Mouse (Mus musculus) heart, adult 2 months (tissue): Measurements from ENCODE around the gene Rhox3c. TPM values are rescaled to one million over a fixed set of nuclear protein-coding genes. Genes with fewer than 3 reads are reported as not detected.
"Not testable (repeated sequence)": the region's sequence is repeated elsewhere in the genome, so short reads cannot be mapped to it uniquely, and the experiment has no call there.

Experiments
- DNase-seq, 2 experiments: peaks; one replicate each; pipeline ENCODE4 v3.0.0; 2021
- H3K27ac ChIP-seq: fragments of 200-600 bp; 2 replicates; pipeline ENCODE4 v1.8.1; 2022
- H3K27me3 ChIP-seq: fragments of 200-500 bp; 2 replicates; pipeline ENCODE4 v1.6.1; 2012; ENCODE audit warnings: mild to moderate bottlenecking, low read length, inconsistent platforms, mixed read lengths; ENCODE audit not compliant: control insufficient read depth, insufficient read depth
- H3K36me3 ChIP-seq: fragments of 200-500 bp; 2 replicates; pipeline ENCODE4 v1.6.1; 2012; ENCODE audit warnings: low read length, inconsistent platforms; ENCODE audit not compliant: control insufficient read depth, insufficient read depth
- H3K4me1 ChIP-seq: fragments of 200-500 bp; 2 replicates; pipeline ENCODE4 v1.6.1; 2011; ENCODE audit warnings: low read length; ENCODE audit not compliant: control insufficient read depth, insufficient read depth
- H3K4me3 ChIP-seq: fragments of 200-600 bp; 2 replicates; pipeline ENCODE4 v1.8.1; 2022
- H3K79me2 ChIP-seq: fragments of 200-500 bp; replicated peaks from 2 replicates; pipeline ENCODE4 v1.6.1; 2012; ENCODE audit warnings: mild to moderate bottlenecking, inconsistent platforms, low read length, moderate library complexity, mixed read lengths; ENCODE audit not compliant: control insufficient read depth, insufficient read depth
- H3K9ac ChIP-seq: fragments of 200-500 bp; 2 replicates; pipeline ENCODE4 v1.6.1; 2012; ENCODE audit warnings: low read depth, mild to moderate bottlenecking, control low read depth, inconsistent platforms, low read length, mixed read lengths
- WGBS: fragments of 180-500 bp; shearing (Covaris S2); methylation state at CpG from one replicate; pipeline ENCODE4 v1.1.7; 2018; 5-methylcytosine and 5-hydroxymethylcytosine counted together
- intact Hi-C: fragments of 180-260 bp; cut with DNase I; formaldehyde crosslinking; loops from one replicate; pipeline ENCODE4 v1.15.1; 2025
- long read RNA-seq: library from polyadenylated mRNA; stranded (forward); transcript quantifications from one replicate; pipeline ENCODE4 v2.0.0, GENCODE M21; 2021
- polyA plus RNA-seq: library from polyadenylated mRNA; depleted of rRNA; stranded (reverse); fragments of >200 nt; gene quantifications from 2 replicates; pipeline ENCODE4 v1.2.3, GENCODE M21; 2012; rRNA removed
- total RNA-seq, 2 experiments: library from RNA; stranded (reverse); gene quantifications; 2 replicates each; pipeline ENCODE4 v1.2.3; 2021

Gene Rhox3c
- total RNA-seq (not detected), polyA plus RNA-seq (not detected in 2 replicates)
- long read RNA-seq: 0 reads

DNA sequence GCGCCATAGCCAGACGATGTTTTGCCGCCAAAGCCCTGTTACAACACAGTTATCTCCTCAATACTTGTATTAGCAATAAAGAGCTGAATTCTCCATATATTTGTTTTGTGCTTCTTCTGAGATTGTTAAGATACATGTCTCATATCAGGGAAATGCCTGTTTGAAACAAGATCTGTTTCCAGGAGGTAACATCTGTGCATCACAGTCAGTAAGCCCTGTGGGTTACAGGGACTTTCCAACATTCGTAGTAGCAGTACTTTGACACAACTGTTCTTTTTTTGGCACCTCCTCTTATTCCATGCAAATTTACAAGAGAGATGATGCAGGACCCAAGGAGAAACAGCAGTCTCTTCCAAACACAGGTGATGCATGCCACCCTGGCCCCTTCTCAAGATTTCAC is at the start of gene Rhox3c:
Gene Rhox3c, plus strand, starts transcription at position 301 of the 400 bp plus-strand sequence.
- 90% methylated on average over 3 of the region's 4 CpGs for WGBS

DNA sequence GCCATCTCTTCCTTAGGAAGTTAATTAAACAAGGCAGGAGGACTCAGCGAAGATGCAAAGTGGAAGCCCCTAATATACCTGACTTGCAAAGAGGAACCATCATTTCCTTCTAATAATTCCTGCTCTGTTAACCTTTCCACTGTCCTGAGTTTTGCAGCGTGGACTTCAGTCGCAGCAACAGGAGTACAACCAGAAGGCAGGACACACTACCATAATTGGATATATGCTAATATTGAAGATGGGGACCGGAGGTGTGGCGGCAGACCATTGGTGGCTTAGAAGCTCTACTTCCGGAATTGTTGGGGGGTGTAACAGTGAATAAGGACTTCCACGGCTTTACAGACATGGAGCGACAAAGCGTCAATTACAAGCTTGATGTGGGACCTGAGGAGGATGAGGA is 46.6 kb upstream of the Rhox3c start, which contains the start of gene Rhox2b:
Gene Rhox2b, plus strand, starts transcription at position 301 of the 400 bp plus-strand sequence.
- H3K27me3 ChIP-seq, H3K4me1 ChIP-seq, H3K79me2 ChIP-seq, H3K36me3 ChIP-seq, intact Hi-C loops, DNase-seq, H3K27ac ChIP-seq, H3K4me3 ChIP-seq, H3K9ac ChIP-seq: not testable (repeated sequence)
- no CpG with 5 or more reads among the region's 9 CpGs for WGBS

More for the DNA sequence above, at the start of gene Rhox3c:
- H3K36me3 ChIP-seq, H3K79me2 ChIP-seq, H3K27me3 ChIP-seq, H3K4me1 ChIP-seq, H3K4me3 ChIP-seq, DNase-seq, intact Hi-C loops, H3K9ac ChIP-seq, H3K27ac ChIP-seq: not testable (repeated sequence)

DNA sequence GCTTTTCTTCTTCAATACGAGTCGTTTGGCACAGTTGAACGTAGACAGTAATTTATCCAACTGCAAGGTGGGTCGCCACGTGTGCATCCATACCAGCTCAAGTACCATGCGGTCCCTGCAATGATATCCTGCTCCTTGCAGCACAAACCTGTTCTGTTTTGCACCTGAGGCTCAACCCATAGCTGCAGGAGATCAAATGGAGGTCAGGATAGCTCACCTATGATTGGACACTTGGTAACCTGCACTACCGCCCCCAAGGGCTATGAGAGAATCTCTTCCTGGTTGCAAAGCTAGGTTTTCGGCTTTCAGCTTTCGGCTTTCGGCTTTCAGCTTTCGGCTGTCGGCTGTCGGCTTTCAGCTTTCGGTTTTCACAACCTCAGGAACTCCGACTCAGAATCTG is 26.2 kb upstream of the Rhox3c start, which contains the start of gene Rhox4b:
Gene Rhox4b, plus strand, starts transcription at position 301 of the 400 bp plus-strand sequence.
- H3K9ac ChIP-seq, H3K36me3 ChIP-seq, H3K27me3 ChIP-seq, H3K4me3 ChIP-seq, H3K79me2 ChIP-seq, DNase-seq, H3K27ac ChIP-seq, H3K4me1 ChIP-seq, intact Hi-C loops: not testable (repeated sequence)
- 88% methylated on average over 14 of the region's 15 CpGs for WGBS

- H3K27me3 ChIP-seq, H3K36me3 ChIP-seq, H3K79me2 ChIP-seq, H3K4me3 ChIP-seq, H3K4me1 ChIP-seq, H3K9ac ChIP-seq, intact Hi-C loops, DNase-seq, H3K27ac ChIP-seq: not testable (repeated sequence)
- WGBS: 93% methylated on average over 9 of the region's 10 CpGs
Measured at GRCm38 (mm10) chrX:37453380-37453779, 5.0 kb upstream of the Rhox3c start, which contains the start of gene Rhox2c. Rhox2c (plus strand) TSS chrX:37453680.

DNA sequence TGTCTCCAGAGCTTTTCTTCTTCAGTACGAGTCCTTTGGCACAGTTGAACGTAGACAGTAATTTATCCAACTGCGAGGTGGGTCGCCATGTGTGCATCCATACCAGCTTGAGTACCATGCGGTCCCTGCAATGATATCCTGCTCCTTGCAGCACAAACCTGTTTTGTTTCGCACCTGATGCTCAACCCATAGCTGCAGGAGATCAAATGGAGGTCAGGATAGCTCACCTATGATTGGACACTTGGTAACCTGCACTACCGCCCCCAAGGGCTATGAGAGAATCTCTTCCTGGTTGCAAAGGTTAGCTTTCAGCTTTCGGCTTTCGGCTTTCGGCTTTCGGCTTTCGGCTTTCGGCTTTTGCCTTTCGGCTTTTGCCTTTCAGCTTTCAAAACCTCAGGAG is 21.7 kb downstream of the Rhox3c start, which contains the start of gene Rhox4c:
Gene Rhox4c, plus strand, starts transcription at position 301 of the 400 bp plus-strand sequence.
- WGBS: 89% methylated on average over 14 of the region's 14 CpGs
- H3K27ac ChIP-seq, H3K79me2 ChIP-seq, H3K9ac ChIP-seq, H3K36me3 ChIP-seq, intact Hi-C loops, H3K4me3 ChIP-seq, H3K27me3 ChIP-seq, H3K4me1 ChIP-seq, DNase-seq: not testable (repeated sequence)

DNA sequence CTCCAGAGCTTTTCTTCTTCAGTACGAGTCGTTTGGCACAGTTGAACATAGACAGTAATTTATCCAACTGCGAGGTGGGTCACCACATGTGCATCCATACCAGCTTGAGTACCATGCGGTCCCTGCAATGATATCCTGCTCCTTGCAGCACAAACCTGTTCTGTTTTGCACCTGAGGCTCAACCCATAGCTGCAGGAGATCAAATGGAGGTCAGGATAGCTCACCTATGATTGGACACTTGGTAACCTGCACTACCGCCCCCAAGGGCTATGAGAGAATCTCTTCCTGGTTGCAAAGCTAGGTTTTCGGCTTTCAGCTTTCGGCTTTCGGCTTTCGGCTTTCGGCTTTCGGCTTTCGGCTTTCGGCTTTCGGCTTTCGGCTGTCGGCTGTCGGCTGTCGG is 55.7 kb downstream of the Rhox3c start, which contains the start of gene Rhox4d:
Gene Rhox4d, plus strand, starts transcription at position 301 of the 400 bp plus-strand sequence.
- H3K4me3 ChIP-seq, DNase-seq, H3K27ac ChIP-seq, H3K36me3 ChIP-seq, H3K4me1 ChIP-seq, intact Hi-C loops, H3K79me2 ChIP-seq, H3K9ac ChIP-seq, H3K27me3 ChIP-seq: not testable (repeated sequence)
- WGBS: 92% methylated on average over 17 of the region's 18 CpGs

Other genes starting within 250 kb of the Rhox3c start
- gene Gm9, start 247.5 kb upstream of the Rhox3c start, total RNA-seq: not detected
- gene Gm9, start 247.5 kb upstream of the Rhox3c start, polyA plus RNA-seq: not detected in 2 replicates
- not detected for gene Rhox1, start 236.3 kb upstream of the Rhox3c start, total RNA-seq
- not detected in 2 replicates for gene Rhox1, start 236.3 kb upstream of the Rhox3c start, polyA plus RNA-seq
- gene Rhox2a, start 213.6 kb upstream of the Rhox3c start, total RNA-seq: not detected
- not detected in 2 replicates for gene Rhox2a, start 213.6 kb upstream of the Rhox3c start, polyA plus RNA-seq
- gene Rhox3a, start 208.7 kb upstream of the Rhox3c start, total RNA-seq: not detected
- gene Rhox3a, start 208.7 kb upstream of the Rhox3c start, polyA plus RNA-seq: not detected in 2 replicates
- not detected for gene Rhox4a, start 193.2 kb upstream of the Rhox3c start, total RNA-seq
- not detected in 2 replicates for gene Rhox4a, start 193.2 kb upstream of the Rhox3c start, polyA plus RNA-seq
- gene Rhox3a2, start 78.6 kb upstream of the Rhox3c start, total RNA-seq: not detected
- gene Rhox3a2, start 78.6 kb upstream of the Rhox3c start, polyA plus RNA-seq: not detected in 2 replicates
- not detected for gene Rhox4a2, start 67.7 kb upstream of the Rhox3c start, total RNA-seq
- not detected in 2 replicates for gene Rhox4a2, start 67.7 kb upstream of the Rhox3c start, polyA plus RNA-seq
- not detected for gene Rhox2b, start 46.5 kb upstream of the Rhox3c start, total RNA-seq
- gene Rhox2b, start 46.5 kb upstream of the Rhox3c start, polyA plus RNA-seq: not detected in 2 replicates
- not detected for gene Rhox4b, start 26.1 kb upstream of the Rhox3c start, total RNA-seq
- not detected in 2 replicates for gene Rhox4b, start 26.1 kb upstream of the Rhox3c start, polyA plus RNA-seq
- gene Rhox2c, start 4.9 kb upstream of the Rhox3c start, total RNA-seq: not detected
- not detected in 2 replicates for gene Rhox2c, start 4.9 kb upstream of the Rhox3c start, polyA plus RNA-seq
- not detected for gene Rhox4c, start 21.8 kb downstream of the Rhox3c start, total RNA-seq
- gene Rhox4c, start 21.8 kb downstream of the Rhox3c start, polyA plus RNA-seq: not detected in 2 replicates
- gene Rhox2d, start 34.8 kb downstream of the Rhox3c start, total RNA-seq: not detected
- not detected in 2 replicates for gene Rhox2d, start 34.8 kb downstream of the Rhox3c start, polyA plus RNA-seq
- gene Rhox4d, start 55.8 kb downstream of the Rhox3c start, total RNA-seq: not detected
- not detected in 2 replicates for gene Rhox4d, start 55.8 kb downstream of the Rhox3c start, polyA plus RNA-seq
- gene Rhox2e, start 71.9 kb downstream of the Rhox3c start, total RNA-seq: not detected
- gene Rhox2e, start 71.9 kb downstream of the Rhox3c start, polyA plus RNA-seq: not detected in 2 replicates
- not detected for gene Rhox3e, start 83.4 kb downstream of the Rhox3c start, total RNA-seq
- gene Rhox3e, start 83.4 kb downstream of the Rhox3c start, polyA plus RNA-seq: not detected in 2 replicates
- not detected for gene Rhox4e, start 98.8 kb downstream of the Rhox3c start, total RNA-seq
- gene Rhox4e, start 98.8 kb downstream of the Rhox3c start, polyA plus RNA-seq: not detected in 2 replicates
- gene Rhox2f, start 112.8 kb downstream of the Rhox3c start, total RNA-seq: not detected
- gene Rhox2f, start 112.8 kb downstream of the Rhox3c start, polyA plus RNA-seq: not detected in 2 replicates
- gene Rhox3f, start 122.4 kb downstream of the Rhox3c start, total RNA-seq: not detected
- not detected in 2 replicates for gene Rhox3f, start 122.4 kb downstream of the Rhox3c start, polyA plus RNA-seq
- not detected for gene Rhox4f, start 149.1 kb downstream of the Rhox3c start, total RNA-seq
- gene Rhox4f, start 149.1 kb downstream of the Rhox3c start, polyA plus RNA-seq: not detected in 2 replicates
- not detected for gene Rhox3g, start 170.0 kb downstream of the Rhox3c start, total RNA-seq
- not detected in 2 replicates for gene Rhox3g, start 170.0 kb downstream of the Rhox3c start, polyA plus RNA-seq
- gene Rhox2g, start 184.9 kb downstream of the Rhox3c start, total RNA-seq: not detected
- not detected in 2 replicates for gene Rhox2g, start 184.9 kb downstream of the Rhox3c start, polyA plus RNA-seq
- not detected for gene Rhox4g, start 192.7 kb downstream of the Rhox3c start, total RNA-seq
- gene Rhox4g, start 192.7 kb downstream of the Rhox3c start, polyA plus RNA-seq: not detected in 2 replicates
- gene Rhox3h, start 210.2 kb downstream of the Rhox3c start, total RNA-seq: not detected
- gene Rhox3h, start 210.2 kb downstream of the Rhox3c start, polyA plus RNA-seq: not detected in 2 replicates
- not detected for gene Rhox2h, start 214.7 kb downstream of the Rhox3c start, total RNA-seq
- not detected in 2 replicates for gene Rhox2h, start 214.7 kb downstream of the Rhox3c start, polyA plus RNA-seq